Mouse (Mus musculus): ENCODE measurements around the gene Dab1. TPM values are rescaled to one million over a fixed set of nuclear protein-coding genes. Genes with fewer than 3 reads are reported as not detected.

Gene Dab1
- polyA plus RNA-seq, 1 experiment from 2014 or later = 3.0 TPM

DNA sequence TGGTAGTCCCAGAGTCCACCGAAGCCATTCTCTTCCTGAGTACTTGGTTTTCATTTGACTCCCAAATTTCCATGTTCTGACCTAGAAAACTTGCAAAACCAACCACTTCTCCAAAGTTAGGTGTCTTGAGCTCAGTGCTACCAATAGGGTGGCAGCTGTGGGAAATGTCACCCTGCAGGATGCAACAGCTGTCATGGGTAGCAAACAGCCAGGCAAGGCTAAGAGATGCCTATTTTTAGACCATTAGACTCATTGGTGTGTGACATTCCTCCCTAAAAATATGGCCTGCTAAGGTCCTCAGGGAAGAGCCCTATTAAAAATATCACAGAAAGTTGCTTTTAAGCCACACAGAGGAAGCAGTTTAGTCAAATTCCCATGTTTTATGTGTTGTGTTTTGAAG is 829.0 kb downstream of the Dab1 start:
- Histone ChIP-seq H3K9me3 (ENCODE audit: control insufficient read depth, low read length) (no peaks in the 10 kb centered on the region), H3K36me3 (ENCODE audit: control insufficient read depth, insufficient read depth, low read length) (no peaks in the 10 kb centered on the region), H3K9ac (ENCODE audit: low read length) (no peak overlapping the region), H3K4me3 (ENCODE audit: low read length) (no peak overlapping the region), H3K4me1 (replicated peaks; ENCODE audit: control insufficient read depth, insufficient read depth, low read length) (no peaks in the 10 kb centered on the region), H3K27me3 (ENCODE audit: control insufficient read depth, insufficient read depth, low read depth, low read length) (no peaks in the 10 kb centered on the region), H3K4me2 (ENCODE audit: low read depth, low read length) (no peak overlapping the region), H3K27ac (ENCODE audit: low read length) (no peak overlapping the region)
- no peak for ATAC-seq (ENCODE audit: low read depth)
- WGBS = 85% methylated on average over 1 of the region's 1 CpGs

GRCm38 (mm10) chr4:104450645-104451044 is 831.5 kb downstream of the Dab1 start:
- Histone ChIP-seq H3K4me3 (ENCODE audit: low read length) (no peak overlapping the region), H3K9me3 (ENCODE audit: control insufficient read depth, low read length) (no peaks in the 10 kb centered on the region), H3K4me1 (replicated peaks; ENCODE audit: control insufficient read depth, insufficient read depth, low read length) (no peaks in the 10 kb centered on the region), H3K36me3 (ENCODE audit: control insufficient read depth, insufficient read depth, low read length) (no peaks in the 10 kb centered on the region), H3K4me2 (ENCODE audit: low read depth, low read length) (no peak overlapping the region), H3K27ac (ENCODE audit: low read length) (no peak overlapping the region), H3K9ac (ENCODE audit: low read length) (no peak overlapping the region), H3K27me3 (ENCODE audit: control insufficient read depth, insufficient read depth, low read depth, low read length) (no peaks in the 10 kb centered on the region)
- ATAC-seq (ENCODE audit: low read depth) = no peak
- 64% methylated on average over 9 of the region's 9 CpGs for WGBS

DNA sequence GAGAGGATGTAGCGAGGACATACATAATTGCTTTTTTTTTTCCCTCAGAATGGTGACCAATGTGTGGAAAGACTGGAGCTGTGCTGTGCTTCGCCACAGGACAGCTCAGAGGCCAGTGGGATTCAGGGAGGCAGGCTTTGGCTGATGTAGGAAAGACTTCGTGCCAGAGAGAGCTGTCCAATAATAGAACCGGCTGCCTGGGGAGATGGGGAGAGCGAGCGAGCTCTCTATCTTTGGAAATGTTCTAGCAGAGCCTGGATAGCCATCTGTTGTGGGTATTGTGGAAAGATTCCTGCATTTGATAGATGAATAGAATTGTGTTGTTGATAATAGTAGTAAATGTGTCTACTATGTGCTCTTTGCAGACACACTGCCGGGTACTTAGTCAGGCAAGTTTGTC is 833.4 kb downstream of the Dab1 start:
- Histone ChIP-seq H3K27ac (ENCODE audit: low read length) (no peak overlapping the region), H3K36me3 (ENCODE audit: control insufficient read depth, insufficient read depth, low read length) (no peaks in the 10 kb centered on the region), H3K27me3 (ENCODE audit: control insufficient read depth, insufficient read depth, low read depth, low read length) (no peaks in the 10 kb centered on the region), H3K4me2 (ENCODE audit: low read depth, low read length) (no peak overlapping the region), H3K4me3 (ENCODE audit: low read length) (no peak overlapping the region), H3K9ac (ENCODE audit: low read length) (no peak overlapping the region), H3K9me3 (ENCODE audit: control insufficient read depth, low read length) (no peaks in the 10 kb centered on the region), H3K4me1 (replicated peaks; ENCODE audit: control insufficient read depth, insufficient read depth, low read length) (no peaks in the 10 kb centered on the region)
- no peak for ATAC-seq (ENCODE audit: low read depth)
- WGBS = 53% methylated on average over 7 of the region's 7 CpGs

DNA sequence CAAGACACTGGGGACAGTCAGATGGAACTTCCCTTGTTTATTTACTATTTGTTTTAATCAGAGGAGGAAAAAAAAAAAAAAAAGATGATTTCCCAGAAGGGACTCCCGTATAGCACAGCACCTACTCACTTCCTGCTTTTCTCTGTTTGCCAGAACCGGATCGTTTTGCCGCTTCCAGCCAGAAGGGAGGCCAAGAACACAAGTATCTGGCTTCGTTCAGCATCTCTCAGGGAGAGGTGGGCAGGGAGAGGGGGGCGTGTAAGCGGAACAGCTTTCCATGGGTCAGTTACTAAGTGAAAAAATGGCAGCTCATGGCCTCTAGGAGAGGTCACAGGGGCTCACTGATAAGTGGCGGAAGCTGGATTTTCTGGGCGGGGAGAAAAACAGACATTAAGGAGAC is 836.0 kb downstream of the Dab1 start:
- no peaks in the 10 kb centered on the region for H3K27me3 ChIP-seq (ENCODE audit: control insufficient read depth, insufficient read depth, low read depth, low read length)
- no peak overlapping the region for H3K9ac ChIP-seq (ENCODE audit: low read length)
- no peaks in the 10 kb centered on the region for H3K9me3 ChIP-seq (ENCODE audit: control insufficient read depth, low read length)
- no peaks in the 10 kb centered on the region for H3K4me1 ChIP-seq (replicated peaks; ENCODE audit: control insufficient read depth, insufficient read depth, low read length)
- no peak overlapping the region for H3K4me3 ChIP-seq (ENCODE audit: low read length)
- ATAC-seq (ENCODE audit: low read depth) = no peak
- H3K4me2 ChIP-seq (ENCODE audit: low read depth, low read length) = no peak overlapping the region
- H3K27ac ChIP-seq (ENCODE audit: low read length) = no peak overlapping the region
- WGBS = 27% methylated on average over 9 of the region's 9 CpGs
- H3K36me3 ChIP-seq (ENCODE audit: control insufficient read depth, insufficient read depth, low read length) = no peaks in the 10 kb centered on the region

- H3K4me3 ChIP-seq (ENCODE audit: low read length) = no peak overlapping the region
- WGBS = 72% methylated on average over 3 of the region's 3 CpGs
- no peaks in the 10 kb centered on the region for H3K36me3 ChIP-seq (ENCODE audit: control insufficient read depth, insufficient read depth, low read length)
- no peak overlapping the region for H3K9ac ChIP-seq (ENCODE audit: low read length)
- ATAC-seq (ENCODE audit: low read depth) = no peak
- H3K27me3 ChIP-seq (ENCODE audit: control insufficient read depth, insufficient read depth, low read depth, low read length) = no peaks in the 10 kb centered on the region
- H3K4me1 ChIP-seq (replicated peaks; ENCODE audit: control insufficient read depth, insufficient read depth, low read length) = no peaks in the 10 kb centered on the region
- H3K9me3 ChIP-seq (ENCODE audit: control insufficient read depth, low read length) = no peaks in the 10 kb centered on the region
- H3K4me2 ChIP-seq (ENCODE audit: low read depth, low read length) = no peak overlapping the region
- H3K27ac ChIP-seq (ENCODE audit: low read length) = no peak overlapping the region
Measured at GRCm38 (mm10) chr4:104455760-104456159, 836.6 kb downstream of the Dab1 start.

DNA sequence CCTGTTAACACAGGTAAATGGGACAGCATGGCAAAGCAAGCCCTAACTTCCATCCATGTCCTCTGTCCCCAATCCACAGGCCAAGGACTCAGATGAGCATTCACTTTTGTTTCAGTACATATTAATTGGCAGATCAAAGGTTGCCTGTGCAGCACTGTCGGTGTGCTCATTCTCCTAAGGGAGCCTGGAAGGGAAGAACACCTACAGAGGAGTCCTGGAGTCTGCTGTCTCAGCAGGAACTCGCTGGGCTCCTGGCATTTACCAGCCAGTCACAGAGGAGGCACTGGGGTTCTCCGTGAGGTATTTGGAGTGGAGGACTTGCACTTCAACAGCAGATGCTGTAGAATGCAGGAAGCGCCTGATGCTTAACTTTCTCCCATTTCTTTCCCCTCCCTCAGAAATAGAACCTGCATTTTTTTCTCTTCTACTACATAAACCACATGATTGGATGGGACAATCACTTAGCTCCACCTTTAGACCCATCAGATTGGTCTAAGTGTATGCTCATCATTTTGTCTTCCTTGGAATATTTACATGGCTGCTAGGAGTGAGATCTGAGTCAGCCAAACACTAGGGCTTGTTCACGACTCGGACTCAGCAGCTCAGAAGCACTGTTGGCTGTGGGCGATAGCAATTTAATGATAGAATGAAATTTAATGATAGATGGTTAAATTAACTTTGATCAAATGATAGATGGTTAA is 837.2 kb downstream of the Dab1 start:
- Histone ChIP-seq H3K27me3 (ENCODE audit: control insufficient read depth, insufficient read depth, low read depth, low read length) (no peaks in the 10 kb centered on the region), H3K4me1 (replicated peaks; ENCODE audit: control insufficient read depth, insufficient read depth, low read length) (no peaks in the 10 kb centered on the region), H3K9ac (ENCODE audit: low read length) (no peak overlapping the region), H3K36me3 (ENCODE audit: control insufficient read depth, insufficient read depth, low read length) (no peaks in the 10 kb centered on the region), H3K4me3 (ENCODE audit: low read length) (no peak overlapping the region), H3K9me3 (ENCODE audit: control insufficient read depth, low read length) (no peaks in the 10 kb centered on the region), H3K4me2 (ENCODE audit: low read depth, low read length) (no peak overlapping the region), H3K27ac (ENCODE audit: low read length) (no peak overlapping the region)
- WGBS = 80% methylated on average over 7 of the region's 7 CpGs
- ATAC-seq (ENCODE audit: low read depth) = no peak

GRCm38 (mm10) chr4:104458726-104459125 is 839.6 kb downstream of the Dab1 start:
- H3K27me3 ChIP-seq (ENCODE audit: control insufficient read depth, insufficient read depth, low read depth, low read length) = no peaks in the 10 kb centered on the region
- no peaks in the 10 kb centered on the region for H3K4me1 ChIP-seq (replicated peaks; ENCODE audit: control insufficient read depth, insufficient read depth, low read length)
- no peaks in the 10 kb centered on the region for H3K9me3 ChIP-seq (ENCODE audit: control insufficient read depth, low read length)
- no peak overlapping the region for H3K4me3 ChIP-seq (ENCODE audit: low read length)
- H3K9ac ChIP-seq (ENCODE audit: low read length) = no peak overlapping the region
- H3K27ac ChIP-seq (ENCODE audit: low read length) = no peak overlapping the region
- no peaks in the 10 kb centered on the region for H3K36me3 ChIP-seq (ENCODE audit: control insufficient read depth, insufficient read depth, low read length)
- no peak overlapping the region for H3K4me2 ChIP-seq (ENCODE audit: low read depth, low read length)
- 48% methylated on average over 5 of the region's 5 CpGs for WGBS
- no peak for ATAC-seq (ENCODE audit: low read depth)

DNA sequence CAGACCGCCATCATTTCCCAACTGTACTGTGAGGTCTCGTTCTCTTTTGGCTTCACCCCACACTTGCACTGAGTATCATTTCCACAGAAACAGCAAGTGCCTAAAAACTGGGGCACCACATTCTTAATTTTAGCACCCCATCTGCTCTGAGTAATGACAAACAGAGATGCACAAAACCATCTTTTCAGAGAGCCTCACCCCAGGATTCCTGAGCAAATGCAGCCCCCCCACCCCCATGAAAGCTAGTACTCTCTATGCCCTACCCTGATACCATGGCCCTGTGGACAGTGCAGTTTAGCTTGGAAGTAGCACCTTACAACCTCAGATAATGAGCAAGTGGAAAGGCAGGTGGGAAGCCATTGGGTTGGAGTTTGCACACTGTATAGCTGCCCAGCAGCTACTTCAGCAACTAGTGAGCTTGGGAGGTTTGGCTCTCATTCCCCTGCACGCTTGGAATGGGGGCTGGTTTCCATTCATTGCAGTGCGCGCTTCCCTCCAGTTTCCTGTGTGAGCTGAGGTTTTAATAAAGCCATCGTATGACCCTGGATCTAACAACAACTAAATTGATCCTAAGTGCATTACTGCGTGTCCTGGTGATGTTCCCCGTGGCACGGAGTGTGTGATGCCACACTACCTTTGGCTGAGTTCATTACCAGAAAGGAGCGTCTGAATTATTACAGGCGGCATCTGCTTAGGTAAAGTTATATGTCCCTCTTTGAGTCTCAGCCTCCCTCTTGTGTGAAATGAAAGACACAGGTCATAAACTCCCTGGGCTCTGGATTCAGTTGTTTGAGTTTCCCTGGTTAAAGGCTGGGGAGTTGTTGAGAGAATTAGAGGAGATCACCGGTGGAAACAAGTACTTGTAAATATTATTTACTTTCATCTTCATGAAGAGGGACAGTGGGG is 842.2 kb downstream of the Dab1 start:
- 88% methylated on average over 12 of the region's 12 CpGs for WGBS
- no peak overlapping the region for H3K4me2 ChIP-seq (ENCODE audit: low read depth, low read length)

GRCm38 (mm10) chr4:104462932-104463780 is 844.0 kb downstream of the Dab1 start:
- H3K36me3 ChIP-seq (ENCODE audit: control insufficient read depth, insufficient read depth, low read length) = no peaks in the 10 kb centered on the region
- H3K9ac ChIP-seq (ENCODE audit: low read length) = no peak overlapping the region
- WGBS = 53% methylated on average over 11 of the region's 11 CpGs
- peak; percentile 48; the same call in 1 of the 2 replicates for ATAC-seq (ENCODE audit: low read depth)
- H3K27ac ChIP-seq (ENCODE audit: low read length) = peak overlapping the region; percentile 82
- no peaks in the 10 kb centered on the region for H3K4me1 ChIP-seq (replicated peaks; ENCODE audit: control insufficient read depth, insufficient read depth, low read length)
- no peak overlapping the region for H3K4me2 ChIP-seq (ENCODE audit: low read depth, low read length)
- no peaks in the 10 kb centered on the region for H3K27me3 ChIP-seq (ENCODE audit: control insufficient read depth, insufficient read depth, low read depth, low read length)
- H3K4me3 ChIP-seq (ENCODE audit: low read length) = no peak overlapping the region
- H3K9me3 ChIP-seq (ENCODE audit: control insufficient read depth, low read length) = no peaks in the 10 kb centered on the region

More for the DNA sequence above, 842.2 kb downstream of the Dab1 start:
- H3K9ac ChIP-seq (ENCODE audit: low read length) = no peak overlapping the region
- no peaks in the 10 kb centered on the region for H3K9me3 ChIP-seq (ENCODE audit: control insufficient read depth, low read length)
- no peak overlapping the region for H3K4me3 ChIP-seq (ENCODE audit: low read length)
- no peaks in the 10 kb centered on the region for H3K36me3 ChIP-seq (ENCODE audit: control insufficient read depth, insufficient read depth, low read length)
- no peaks in the 10 kb centered on the region for H3K4me1 ChIP-seq (replicated peaks; ENCODE audit: control insufficient read depth, insufficient read depth, low read length)
- no peak for ATAC-seq (ENCODE audit: low read depth)
- H3K27ac ChIP-seq (ENCODE audit: low read length) = no peak overlapping the region
- no peaks in the 10 kb centered on the region for H3K27me3 ChIP-seq (ENCODE audit: control insufficient read depth, insufficient read depth, low read depth, low read length)
